Mouse (Mus musculus): Measurements from ENCODE around the gene Gdpd3. TPM values are rescaled to one million over a fixed set of nuclear protein-coding genes. Genes with fewer than 3 reads are reported as not detected.
A peak's percentile ranks its signal among the peaks of the same experiment; 100 is the strongest.

Gene Gdpd3
- polyA plus RNA-seq, 1 experiment from 2014 or later, result 1.2 TPM

DNA sequence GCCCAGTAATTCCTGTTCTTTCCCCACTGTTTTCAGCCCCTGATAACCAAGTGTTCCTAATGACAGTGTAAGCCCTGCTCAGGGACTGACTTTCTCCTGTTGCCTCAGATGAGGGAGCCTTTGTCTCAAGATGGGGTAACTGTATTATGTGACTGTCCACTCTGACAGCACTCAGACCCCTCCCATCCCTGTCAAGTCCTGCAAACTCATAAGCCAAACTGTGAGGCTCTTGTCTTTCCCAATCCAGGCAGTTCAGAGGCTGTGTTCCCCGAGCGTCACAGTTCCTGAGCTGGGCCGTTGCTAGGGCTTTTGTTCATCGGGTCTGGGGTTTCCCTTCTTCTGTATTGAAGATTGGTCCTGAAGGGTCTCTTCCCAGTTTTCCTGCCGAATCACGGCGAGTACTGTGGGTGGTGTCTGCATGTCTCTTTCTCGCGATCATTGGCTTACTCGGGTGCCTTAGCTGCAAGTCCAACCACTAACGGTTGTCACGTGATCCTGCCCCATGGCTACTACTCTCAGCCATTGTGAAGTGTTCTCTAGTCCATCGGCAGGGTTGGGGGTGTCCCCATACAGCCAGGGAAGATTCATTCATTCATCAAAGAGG is 25.9 kb upstream of the Gdpd3 start:
- DNase-seq (ENCODE audit: low spot score) (no peak), ATAC-seq (no peak)
- no peak overlapping the region for H3K4me3 ChIP-seq (ENCODE audit: low read depth, low read length)
- no peaks in the 10 kb centered on the region for H3K9me3 ChIP-seq (replicated peaks; ENCODE audit: control insufficient read depth, low read length)
- 77% methylated on average over 13 of the region's 13 CpGs for WGBS
- no peaks in the 10 kb centered on the region for H3K27me3 ChIP-seq (replicated peaks; ENCODE audit: control insufficient read depth, insufficient read depth, low read length)
- H3K4me1 ChIP-seq (ENCODE audit: control insufficient read depth, insufficient read depth, low read length), result 0 out of 2 replicates have a peak, but pooled peaks cover 4% of the 10 kb centered on the region
- no peaks in the 10 kb centered on the region for H3K36me3 ChIP-seq (ENCODE audit: control insufficient read depth, insufficient read depth, low read length)
- H3K27ac ChIP-seq (ENCODE audit: low read depth, low read length), result no peak overlapping the region
- no peak overlapping the region for H3K4me2 ChIP-seq (ENCODE audit: low read length)
- no peak overlapping the region for H3K9ac ChIP-seq (ENCODE audit: low read length)

DNA sequence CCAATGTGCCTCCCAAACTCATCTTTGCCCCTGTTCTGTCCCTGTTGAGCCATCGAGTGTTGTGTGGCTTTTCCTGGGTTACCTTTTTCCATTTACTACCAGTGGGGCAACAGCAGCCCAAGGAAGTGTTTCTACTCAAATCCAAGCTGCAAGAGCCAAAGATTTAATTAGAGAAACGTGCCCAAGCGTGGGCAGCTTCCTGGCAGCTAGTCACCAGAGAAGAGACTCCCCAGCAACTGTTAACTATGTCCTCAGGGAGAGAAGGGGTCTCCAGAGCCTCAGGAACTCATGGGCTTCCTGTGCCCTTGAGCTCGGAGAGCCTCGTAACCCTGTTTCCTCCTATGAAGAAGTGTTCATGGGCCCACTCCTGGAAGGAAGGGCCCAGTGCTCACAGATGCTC is 25.2 kb upstream of the Gdpd3 start:
- Histone ChIP-seq H3K4me3 (ENCODE audit: low read depth, low read length) (no peak overlapping the region), H3K9me3 (replicated peaks; ENCODE audit: control insufficient read depth, low read length) (no peaks in the 10 kb centered on the region), H3K27me3 (replicated peaks; ENCODE audit: control insufficient read depth, insufficient read depth, low read length) (no peaks in the 10 kb centered on the region), H3K27ac (ENCODE audit: low read depth, low read length) (no peak overlapping the region), H3K4me2 (ENCODE audit: low read length) (no peak overlapping the region), H3K4me1 (ENCODE audit: control insufficient read depth, insufficient read depth, low read length) (0 out of 2 replicates have a peak, but pooled peaks cover 4% of the 10 kb centered on the region), H3K36me3 (ENCODE audit: control insufficient read depth, insufficient read depth, low read length) (no peaks in the 10 kb centered on the region), H3K9ac (ENCODE audit: low read length) (no peak overlapping the region)
- DNase-seq (ENCODE audit: low spot score), result no peak
- no peak for ATAC-seq
- 82% methylated on average over 5 of the region's 5 CpGs for WGBS

DNA sequence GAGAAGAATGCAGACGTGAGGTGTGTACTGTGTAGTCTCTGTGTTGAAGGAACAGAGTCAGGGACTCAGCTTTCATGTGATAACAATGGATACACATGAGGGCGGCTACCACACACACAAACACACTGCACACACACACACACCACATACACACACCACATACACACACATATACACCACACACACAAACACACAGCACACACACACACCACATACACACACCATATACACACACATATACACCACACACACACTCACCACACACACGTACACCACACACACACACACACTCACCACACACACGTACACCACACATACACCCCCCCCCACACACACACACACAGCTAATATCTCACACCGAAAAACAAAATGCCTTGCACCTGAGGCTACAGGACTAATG is 24.7 kb upstream of the Gdpd3 start:
- no peak for DNase-seq (ENCODE audit: low spot score)
- 88% methylated on average over 5 of the region's 5 CpGs for WGBS
- Histone ChIP-seq H3K4me3 (ENCODE audit: low read depth, low read length) (no peak overlapping the region), H3K4me2 (ENCODE audit: low read length) (no peak overlapping the region), H3K4me1 (ENCODE audit: control insufficient read depth, insufficient read depth, low read length) (0 out of 2 replicates have a peak, but pooled peaks cover 4% of the 10 kb centered on the region), H3K27ac (ENCODE audit: low read depth, low read length) (no peak overlapping the region), H3K9ac (ENCODE audit: low read length) (no peak overlapping the region), H3K27me3 (replicated peaks; ENCODE audit: control insufficient read depth, insufficient read depth, low read length) (no peaks in the 10 kb centered on the region), H3K9me3 (replicated peaks; ENCODE audit: control insufficient read depth, low read length) (no peaks in the 10 kb centered on the region), H3K36me3 (ENCODE audit: control insufficient read depth, insufficient read depth, low read length) (no peaks in the 10 kb centered on the region)
- ATAC-seq, result no peak

DNA sequence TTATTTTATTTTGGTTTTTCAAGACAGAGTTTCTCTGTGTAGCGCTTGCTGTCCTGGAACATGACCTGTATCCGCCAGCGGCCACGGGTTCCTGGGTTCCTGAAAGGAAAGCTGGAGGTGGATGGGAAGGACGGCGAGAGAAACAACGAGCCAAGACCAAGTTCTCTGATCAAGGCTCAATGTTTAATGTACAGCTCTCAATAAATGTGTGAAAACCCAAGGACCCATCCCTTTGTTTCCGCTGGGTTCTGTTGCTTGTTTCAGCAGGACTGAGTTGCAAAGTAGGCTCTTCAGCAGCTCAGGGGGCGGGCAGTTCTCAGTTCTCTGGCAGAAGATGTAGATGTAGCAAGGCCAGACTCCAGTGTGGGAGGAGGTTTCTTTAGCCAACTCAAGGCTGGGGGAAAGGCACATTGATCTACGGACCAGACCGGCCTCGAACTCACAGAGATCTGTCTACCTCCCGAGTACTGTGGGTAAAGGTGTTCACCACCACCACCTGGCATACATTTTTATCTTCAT is 24.1 kb upstream of the Gdpd3 start:
- whole genome bisulfite sequencing, result 93% methylated on average over 13 of the region's 13 CpGs

DNA sequence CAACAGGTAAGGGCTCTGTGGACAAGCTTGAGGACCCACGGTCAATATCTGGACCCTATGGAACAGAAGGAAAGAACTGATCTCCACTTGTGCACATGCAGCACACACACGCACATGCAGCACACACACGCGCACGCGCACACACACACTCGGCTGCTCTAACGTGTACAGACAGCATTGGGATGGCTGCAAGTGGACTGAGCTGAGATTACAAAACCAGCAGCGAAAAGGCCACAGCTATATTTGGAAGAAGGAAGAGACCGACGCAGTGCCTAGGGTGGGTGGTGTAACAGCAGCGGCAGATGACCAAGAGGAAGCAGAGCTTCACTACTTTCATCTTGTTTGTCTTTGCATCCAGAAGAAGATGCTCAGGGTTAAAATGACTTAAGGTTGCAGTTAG is 20.1 kb upstream of the Gdpd3 start:
- DNase-seq (ENCODE audit: low spot score), result no peak
- WGBS, result 92% methylated on average over 12 of the region's 12 CpGs
- Histone ChIP-seq H3K4me2 (ENCODE audit: low read length) (no peak overlapping the region), H3K9ac (ENCODE audit: low read length) (no peak overlapping the region), H3K27me3 (replicated peaks; ENCODE audit: control insufficient read depth, insufficient read depth, low read length) (no peaks in the 10 kb centered on the region), H3K4me3 (ENCODE audit: low read depth, low read length) (no peak overlapping the region), H3K9me3 (replicated peaks; ENCODE audit: control insufficient read depth, low read length) (no peaks in the 10 kb centered on the region), H3K27ac (ENCODE audit: low read depth, low read length) (no peak overlapping the region), H3K4me1 (ENCODE audit: control insufficient read depth, insufficient read depth, low read length) (no peaks in the 10 kb centered on the region), H3K36me3 (ENCODE audit: control insufficient read depth, insufficient read depth, low read length) (no peaks in the 10 kb centered on the region)
- ATAC-seq, result no peak

More for the DNA sequence above, 24.1 kb upstream of the Gdpd3 start:
- Histone ChIP-seq H3K4me3 (ENCODE audit: low read depth, low read length) (no peak overlapping the region), H3K36me3 (ENCODE audit: control insufficient read depth, insufficient read depth, low read length) (no peaks in the 10 kb centered on the region), H3K9ac (ENCODE audit: low read length) (no peak overlapping the region), H3K9me3 (replicated peaks; ENCODE audit: control insufficient read depth, low read length) (no peaks in the 10 kb centered on the region), H3K4me1 (ENCODE audit: control insufficient read depth, insufficient read depth, low read length) (0 out of 2 replicates have a peak, but pooled peaks cover 4% of the 10 kb centered on the region), H3K27ac (ENCODE audit: low read depth, low read length) (no peak overlapping the region), H3K27me3 (replicated peaks; ENCODE audit: control insufficient read depth, insufficient read depth, low read length) (no peaks in the 10 kb centered on the region), H3K4me2 (ENCODE audit: low read length) (no peak overlapping the region)
- DNase-seq (ENCODE audit: low spot score) (no peak), ATAC-seq (no peak)

DNA sequence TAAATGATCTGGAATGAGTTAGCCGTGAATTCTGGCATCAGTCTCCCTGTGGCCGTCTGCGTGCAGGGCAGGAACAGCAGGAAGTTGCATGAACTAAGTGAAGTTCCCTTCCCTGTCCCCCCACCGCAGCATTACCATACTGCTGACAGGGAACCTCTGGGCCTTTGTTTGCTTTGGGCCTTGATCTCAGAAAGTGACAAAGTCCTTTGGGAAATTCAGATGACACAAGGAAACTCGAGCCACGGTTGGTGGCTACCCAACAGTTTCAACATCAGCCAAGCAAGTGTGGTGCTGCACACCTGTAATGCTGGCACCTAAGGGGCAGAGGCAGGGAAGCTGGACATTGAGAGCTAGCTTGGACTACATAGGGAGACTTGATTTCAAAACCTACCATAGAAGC is 19.3 kb upstream of the Gdpd3 start:
- H3K4me1 ChIP-seq (ENCODE audit: control insufficient read depth, insufficient read depth, low read length), result no peaks in the 10 kb centered on the region
- 53% methylated on average over 6 of the region's 6 CpGs for WGBS
- ATAC-seq, result no peak

DNA sequence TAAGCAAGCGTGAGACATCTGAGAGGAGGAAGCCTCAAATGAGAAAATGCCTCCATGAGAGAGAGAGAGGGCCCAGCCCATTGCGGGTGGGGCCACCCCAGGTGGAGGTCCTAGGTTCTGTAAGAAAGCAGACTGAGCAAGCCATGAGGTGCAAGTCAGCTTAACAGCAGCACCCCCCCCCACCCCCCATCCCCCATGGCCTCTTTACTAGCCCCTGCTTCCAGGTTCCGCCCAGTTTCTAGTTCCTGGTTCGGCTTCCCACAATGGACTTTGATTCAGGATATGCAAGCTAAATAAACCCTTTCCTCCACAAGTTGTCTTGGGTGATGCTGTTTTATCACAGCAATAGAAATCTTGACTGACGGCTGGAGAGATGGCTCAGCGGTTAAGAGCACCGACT is 17.3 kb upstream of the Gdpd3 start:
- ATAC-seq (no peak), DNase-seq (ENCODE audit: low spot score) (no peak)
- Histone ChIP-seq H3K4me1 (ENCODE audit: control insufficient read depth, insufficient read depth, low read length) (no peaks in the 10 kb centered on the region), H3K4me3 (ENCODE audit: low read depth, low read length) (no peak overlapping the region), H3K27ac (ENCODE audit: low read depth, low read length) (no peak overlapping the region), H3K36me3 (ENCODE audit: control insufficient read depth, insufficient read depth, low read length) (no peaks in the 10 kb centered on the region), H3K9ac (ENCODE audit: low read length) (no peak overlapping the region), H3K27me3 (replicated peaks; ENCODE audit: control insufficient read depth, insufficient read depth, low read length) (no peaks in the 10 kb centered on the region), H3K4me2 (ENCODE audit: low read length) (no peak overlapping the region), H3K9me3 (replicated peaks; ENCODE audit: control insufficient read depth, low read length) (no peaks in the 10 kb centered on the region)
- WGBS, result 79% methylated on average over 7 of the region's 7 CpGs

More for the DNA sequence above, 19.3 kb upstream of the Gdpd3 start:
- H3K27ac ChIP-seq (ENCODE audit: low read depth, low read length), result no peak overlapping the region
- no peak for DNase-seq (ENCODE audit: low spot score)
- no peaks in the 10 kb centered on the region for H3K9me3 ChIP-seq (replicated peaks; ENCODE audit: control insufficient read depth, low read length)
- H3K9ac ChIP-seq (ENCODE audit: low read length), result no peak overlapping the region
- H3K36me3 ChIP-seq (ENCODE audit: control insufficient read depth, insufficient read depth, low read length), result no peaks in the 10 kb centered on the region
- no peak overlapping the region for H3K4me2 ChIP-seq (ENCODE audit: low read length)
- H3K4me3 ChIP-seq (ENCODE audit: low read depth, low read length), result no peak overlapping the region
- no peaks in the 10 kb centered on the region for H3K27me3 ChIP-seq (replicated peaks; ENCODE audit: control insufficient read depth, insufficient read depth, low read length)

DNA sequence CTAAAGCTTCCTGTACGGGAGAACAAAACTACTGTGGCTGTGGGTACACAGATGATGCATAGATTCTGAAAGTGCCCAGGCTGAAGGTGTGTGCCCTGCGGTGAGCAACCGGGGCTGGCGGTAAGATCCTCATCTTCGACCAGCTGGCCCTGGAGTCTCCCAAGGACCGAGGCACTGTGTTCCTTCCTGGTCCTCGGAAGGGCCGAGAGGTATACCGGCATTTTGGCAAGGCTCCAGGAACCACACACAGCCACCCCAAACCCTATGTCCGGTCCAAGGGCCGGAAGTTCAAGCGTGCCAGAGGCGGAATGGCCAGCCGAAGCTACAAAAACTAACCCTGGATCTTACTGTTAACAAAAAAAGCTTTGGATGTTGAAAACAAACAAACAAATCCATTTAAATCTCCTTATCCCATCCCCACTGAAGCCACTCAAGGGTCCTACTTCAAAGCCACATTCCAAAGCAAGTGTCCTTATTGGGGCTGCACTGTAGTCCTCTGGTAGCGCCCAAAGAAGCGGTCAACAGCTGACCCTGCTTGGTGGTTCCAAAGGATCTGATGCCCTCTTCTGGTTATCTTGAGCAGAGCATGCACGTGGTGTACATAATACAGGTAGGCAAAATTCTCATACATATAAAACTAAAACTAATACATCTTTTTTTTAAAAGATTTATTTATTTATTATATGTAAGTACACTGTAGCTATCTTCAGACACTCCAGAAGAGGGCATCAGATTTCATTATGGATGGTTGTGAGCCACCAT is 16.4 kb upstream of the Gdpd3 start:
- Histone ChIP-seq H3K4me1 (ENCODE audit: control insufficient read depth, insufficient read depth, low read length) (no peaks in the 10 kb centered on the region), H3K4me2 (ENCODE audit: low read length) (no peak overlapping the region), H3K9me3 (replicated peaks; ENCODE audit: control insufficient read depth, low read length) (no peaks in the 10 kb centered on the region), H3K27me3 (replicated peaks; ENCODE audit: control insufficient read depth, insufficient read depth, low read length) (no peaks in the 10 kb centered on the region), H3K27ac (ENCODE audit: low read depth, low read length) (no peak overlapping the region), H3K4me3 (ENCODE audit: low read depth, low read length) (no peak overlapping the region), H3K36me3 (ENCODE audit: control insufficient read depth, insufficient read depth, low read length) (no peaks in the 10 kb centered on the region), H3K9ac (ENCODE audit: low read length) (no peak overlapping the region)
- DNase-seq (ENCODE audit: low spot score) (no peak), ATAC-seq (no peak)
- 95% methylated on average over 17 of the region's 17 CpGs for WGBS

DNA sequence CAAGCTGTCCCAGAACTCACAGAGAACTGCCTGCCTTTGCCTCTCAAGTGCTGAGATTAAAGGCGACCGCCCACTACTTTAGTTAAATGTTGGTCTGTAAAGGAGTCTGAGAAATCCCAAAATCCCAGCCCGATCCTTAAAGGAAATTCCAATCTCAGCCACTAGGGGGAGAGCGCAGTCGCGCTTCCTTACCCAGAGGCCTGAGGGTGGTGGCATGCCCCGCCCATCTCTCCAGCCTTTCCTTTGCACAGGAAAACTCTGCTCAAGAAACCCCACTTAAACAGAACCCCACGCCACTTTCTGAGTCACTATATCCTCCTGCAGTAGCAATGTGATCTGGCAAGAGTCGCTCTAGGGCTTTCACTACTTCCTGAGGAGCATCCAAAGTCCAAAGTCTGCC is 11.3 kb upstream of the Gdpd3 start:
- Histone ChIP-seq H3K9ac (ENCODE audit: low read length) (no peak overlapping the region), H3K27me3 (replicated peaks; ENCODE audit: control insufficient read depth, insufficient read depth, low read length) (no peaks in the 10 kb centered on the region), H3K9me3 (replicated peaks; ENCODE audit: control insufficient read depth, low read length) (no peaks in the 10 kb centered on the region), H3K27ac (ENCODE audit: low read depth, low read length) (no peak overlapping the region), H3K4me1 (ENCODE audit: control insufficient read depth, insufficient read depth, low read length) (no peaks in the 10 kb centered on the region), H3K4me2 (ENCODE audit: low read length) (no peak overlapping the region), H3K4me3 (ENCODE audit: low read depth, low read length) (no peak overlapping the region), H3K36me3 (ENCODE audit: control insufficient read depth, insufficient read depth, low read length) (no peaks in the 10 kb centered on the region)
- DNase-seq (ENCODE audit: low spot score), result peak; percentile 85
- ATAC-seq, result peak; percentile 59
- under 1% methylated on average over 9 of the region's 9 CpGs for WGBS

Measured in forebrain, embryonic 14.5 days (tissue).